Mouse (Mus musculus) ovary, postnatal 10 days (tissue): Measurements from ENCODE around the gene Rab5c.

ENCODE experiments used
- DNase-seq: peaks from one replicate; pipeline ENCODE4 v3.0.0; 2022; ENCODE audit warnings: low spot score

Rab5c gene

GRCm38 (mm10) chr11:100697921-100698320, 40.1 kb downstream of the Rab5c start:
- no peak for DNase-seq

DNA sequence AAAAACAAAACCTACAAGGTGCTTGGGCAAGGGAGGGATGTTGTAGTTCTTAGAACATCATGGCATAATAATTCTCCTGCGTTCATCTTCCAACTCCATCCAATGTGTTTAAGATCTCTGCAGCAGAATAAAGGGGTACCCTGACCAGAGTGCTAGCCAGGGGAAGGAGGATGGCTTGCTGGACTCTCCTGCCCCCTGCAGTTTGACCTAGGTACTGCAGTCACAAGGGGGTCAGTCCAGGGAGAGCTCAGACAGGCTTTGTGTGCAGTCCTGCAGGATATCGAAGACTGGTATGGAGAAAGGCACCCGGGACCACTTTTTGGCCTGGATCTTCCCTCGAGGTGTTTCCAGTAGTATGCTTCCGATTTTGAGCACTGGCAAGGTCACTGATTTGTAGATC, 43.1 kb downstream of the Rab5c start:
- DNase-seq: peak; percentile 65

DNA sequence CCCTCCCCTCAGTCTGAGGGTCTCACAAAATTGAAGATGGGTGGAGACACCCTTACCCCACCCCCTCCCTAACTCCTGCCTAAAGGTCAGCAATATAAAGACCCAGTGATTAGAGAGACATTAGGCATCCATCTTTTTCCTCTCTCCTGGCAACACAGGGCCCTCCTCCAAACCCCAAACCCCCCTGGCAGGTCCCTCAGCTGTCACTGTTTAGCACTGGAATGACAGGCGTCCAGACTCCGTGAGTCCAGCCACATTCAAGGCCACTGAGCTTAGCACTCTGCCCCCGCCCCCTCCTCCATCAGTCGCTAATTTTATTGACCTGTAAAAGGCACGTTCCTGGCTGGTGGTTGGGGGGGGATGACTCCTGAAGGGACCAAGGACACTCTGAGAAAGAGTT, 44.9 kb downstream of the Rab5c start:
- no peak for DNase-seq

- DNase-seq: no peak
Observed at GRCm38 (mm10) chr11:100692164-100692616, 45.8 kb downstream of the Rab5c start, which contains the start of gene Zfp385c. Zfp385c (minus strand) TSS chr11:100692455.

- DNase-seq: no peak
Observed at GRCm38 (mm10) chr11:100690389-100690788, 47.6 kb downstream of the Rab5c start.

GRCm38 (mm10) chr11:100688443-100688842, 49.6 kb downstream of the Rab5c start:
- no peak for DNase-seq

DNA sequence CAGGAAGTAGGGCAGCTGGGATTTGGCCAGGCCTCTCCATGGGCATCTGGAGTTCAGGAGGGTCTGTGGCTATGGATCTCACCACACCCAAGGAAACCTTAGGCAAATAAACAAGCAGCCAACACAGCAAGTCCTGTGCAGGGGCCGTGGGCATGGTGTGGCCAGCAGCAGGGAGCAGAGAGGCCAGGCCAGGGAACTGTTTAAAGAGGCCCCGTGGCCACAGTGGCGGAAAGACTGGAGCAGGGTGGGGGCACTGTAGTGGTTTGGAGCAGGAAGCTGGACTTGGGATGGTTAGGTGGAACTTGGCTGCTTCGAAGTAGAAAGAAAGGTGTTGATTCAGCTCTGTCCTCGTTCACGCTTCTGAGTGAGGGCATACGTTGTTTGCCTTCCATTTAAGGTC, 50.8 kb downstream of the Rab5c start:
- DNase-seq: no peak

DNA sequence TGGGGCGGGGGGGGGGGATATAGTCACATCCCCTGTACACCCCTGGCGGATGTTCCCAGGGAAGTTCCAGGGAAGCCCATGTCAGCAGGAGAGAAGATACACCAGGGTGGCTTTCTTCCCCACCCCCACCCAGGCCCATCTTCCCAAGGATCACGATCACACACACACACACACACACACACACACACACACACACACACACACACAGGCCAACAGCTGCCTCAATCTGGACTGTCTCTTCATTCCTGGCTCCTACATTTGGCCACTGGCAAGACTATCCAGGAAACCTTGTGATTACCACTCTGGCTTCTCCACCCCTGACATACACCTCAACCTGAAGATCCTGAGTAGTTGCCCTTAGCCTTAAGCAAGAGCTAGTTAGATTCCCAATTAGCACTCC, 52.6 kb downstream of the Rab5c start:
- DNase-seq: no peak

DNA sequence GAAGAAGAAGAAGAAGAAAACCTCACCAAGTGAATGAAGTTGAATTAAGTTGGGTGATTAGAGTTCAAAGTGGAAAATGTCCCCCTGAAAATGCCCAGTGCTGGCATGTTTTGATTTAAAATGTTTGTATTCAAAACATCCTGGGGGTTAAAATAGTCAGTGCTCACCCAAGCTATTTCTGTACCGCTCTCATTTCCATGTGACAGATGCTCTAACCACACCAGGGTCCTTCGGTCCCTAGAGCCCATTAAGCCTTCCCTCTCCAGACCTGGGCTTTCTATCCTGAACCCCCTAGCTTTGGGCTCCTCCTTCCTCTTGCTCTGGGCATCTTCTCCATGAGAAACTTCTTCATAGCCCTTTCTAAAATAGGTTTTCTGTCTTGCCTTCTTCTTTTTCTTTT, 53.9 kb downstream of the Rab5c start:
- DNase-seq: no peak

- no peak for DNase-seq
Observed at GRCm38 (mm10) chr11:100682526-100682925, 55.5 kb downstream of the Rab5c start.

- no peak for DNase-seq
Observed at GRCm38 (mm10) chr11:100681826-100682225, 56.2 kb downstream of the Rab5c start.

DNA sequence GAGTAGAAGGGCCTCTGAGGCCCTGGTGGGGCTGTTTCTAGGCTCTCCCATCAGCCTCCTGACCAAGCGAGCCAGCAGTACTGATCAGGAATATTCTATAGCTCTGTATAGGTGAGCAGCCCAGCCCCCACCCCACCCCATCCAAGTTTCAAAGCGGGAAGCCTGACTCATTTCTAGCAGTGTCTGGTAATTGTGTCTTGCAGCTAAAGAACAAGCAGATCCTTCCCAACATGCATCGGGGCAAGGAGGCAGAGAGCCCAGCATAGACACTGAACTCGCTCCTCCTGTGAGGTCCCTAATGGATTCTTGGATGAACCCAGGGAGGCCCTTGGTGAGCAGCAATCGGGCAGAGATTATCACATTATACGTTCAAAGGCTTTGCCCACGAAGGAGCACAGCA, 60.2 kb downstream of the Rab5c start:
- no peak for DNase-seq

DNA sequence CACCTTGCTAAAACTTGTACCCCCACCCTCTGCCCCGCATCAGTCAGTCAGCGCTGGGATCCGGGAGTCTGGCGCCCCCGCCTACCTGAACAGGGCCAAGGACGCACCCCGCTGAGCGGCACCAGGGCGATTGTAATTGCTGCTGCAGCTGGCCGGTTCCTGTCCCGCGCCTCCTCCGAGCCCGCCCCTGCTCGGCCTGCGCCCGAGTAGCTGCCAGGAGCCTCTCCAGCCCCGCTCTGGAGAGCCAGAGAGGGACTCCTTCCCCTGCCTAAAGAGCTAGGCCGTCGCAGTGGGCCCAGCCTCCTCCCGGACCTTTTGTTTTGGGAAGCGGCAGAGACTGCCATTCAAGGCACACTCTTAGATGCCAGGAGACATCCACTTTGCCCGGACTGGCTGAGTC, 64.8 kb downstream of the Rab5c start:
- DNase-seq: peak; percentile 30

DNA sequence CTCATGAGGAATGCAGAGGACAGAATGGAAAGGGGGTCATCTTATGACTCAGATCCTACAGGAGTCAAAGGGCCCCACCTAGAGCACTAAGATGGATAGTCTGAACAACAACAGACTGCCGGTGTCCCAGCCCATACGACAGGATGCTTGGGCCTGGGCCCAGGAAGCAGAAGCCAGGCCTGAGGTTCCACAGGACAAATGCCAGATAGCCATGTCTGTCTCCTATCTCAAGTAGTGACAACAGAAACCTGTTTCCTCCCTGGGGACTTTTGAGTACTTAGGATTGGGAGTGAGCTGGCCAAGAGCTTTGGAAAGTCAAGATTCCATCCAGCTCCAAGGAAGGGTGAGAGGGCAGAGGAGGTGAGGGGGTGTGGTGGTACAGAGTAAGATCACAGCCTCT, 66.1 kb downstream of the Rab5c start:
- no peak for DNase-seq

DNA sequence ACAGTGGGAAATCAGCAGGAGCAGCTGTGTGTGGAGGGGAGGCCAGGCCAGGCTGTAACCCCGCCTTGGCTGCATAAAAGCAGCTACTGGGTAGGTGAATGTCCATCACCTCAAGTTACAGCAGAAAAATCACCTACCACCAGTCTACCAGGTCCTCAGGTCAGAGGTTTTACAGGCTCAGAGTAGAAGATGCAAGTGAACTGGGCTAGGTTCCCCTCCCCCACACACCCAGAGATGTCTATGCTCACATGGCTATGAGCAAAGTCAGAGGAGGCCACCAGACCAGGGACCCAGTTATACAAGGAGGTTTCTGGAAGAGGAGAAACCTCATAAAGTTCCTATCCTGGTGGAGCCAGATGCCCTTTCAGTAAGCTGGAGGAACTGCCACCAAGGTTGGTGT, 67.0 kb downstream of the Rab5c start:
- no peak for DNase-seq
